Mouse (Mus musculus): ENCODE measurements around the gene Aldh1b1. TPM values are rescaled to one million over a fixed set of nuclear protein-coding genes. Genes with fewer than 3 reads are reported as not detected.
A peak's percentile ranks its signal among the peaks of the same experiment; 100 is the strongest.

Gene Aldh1b1
- total and polyA plus RNA-seq, 2 experiments, result 80.3 to 96.4 TPM

GRCm38 (mm10) chr4:45851640-45852051, 52.8 kb downstream of the Aldh1b1 start:
- peak overlapping the region; percentile 57 for H3K27ac ChIP-seq (replicated peaks; ENCODE audit: insufficient read depth, low read depth, low read length)
- 14% methylated on average over 3 of the region's 3 CpGs for WGBS
- H3K36me3 ChIP-seq (ENCODE audit: control insufficient read depth, insufficient read depth, low read length), result peaks cover 2% of the 10 kb centered on the region; the same call in 1 of the 2 replicates
- DNase-seq (ENCODE audit: extremely low read depth, low read depth, low spot score), result peak; percentile 98
- H3K9ac ChIP-seq (ENCODE audit: low read depth, low read length), result no peak overlapping the region
- peaks cover 35% of the 10 kb centered on the region for H3K4me1 ChIP-seq (ENCODE audit: control insufficient read depth, insufficient read depth, low read length)
- no peaks in the 10 kb centered on the region for H3K27me3 ChIP-seq (ENCODE audit: control insufficient read depth, insufficient read depth, low read length)
- H3K79me2 ChIP-seq (ENCODE audit: control insufficient read depth, insufficient read depth, low read length), result peaks cover 16% of the 10 kb centered on the region; the same call in 1 of the 2 replicates
- H3K4me3 ChIP-seq (ENCODE audit: insufficient read depth, low read depth, low read length), result no peak overlapping the region
- TF ChIP-seq CTCF (IDR thresholded peaks at IDR 0.05; ENCODE audit: low read depth, low read length), result no peak
- TF ChIP-seq POLR2A (IDR thresholded peaks at IDR 0.05; ENCODE audit: extremely low read depth, insufficient read depth, low read length), result no peak

- no peak overlapping the region for H3K9ac ChIP-seq (ENCODE audit: low read depth, low read length)
- H3K27ac ChIP-seq (replicated peaks; ENCODE audit: insufficient read depth, low read depth, low read length), result 0 out of 2 replicates have a peak overlapping the region, but pooled peaks have one; percentile 41
- H3K27me3 ChIP-seq (ENCODE audit: control insufficient read depth, insufficient read depth, low read length), result no peaks in the 10 kb centered on the region
- H3K4me3 ChIP-seq (ENCODE audit: insufficient read depth, low read depth, low read length), result no peak overlapping the region
- peaks cover 30% of the 10 kb centered on the region for H3K4me1 ChIP-seq (ENCODE audit: control insufficient read depth, insufficient read depth, low read length)
- 60% methylated on average over 15 of the region's 15 CpGs for WGBS
- no peak for TF ChIP-seq CTCF (IDR thresholded peaks at IDR 0.05; ENCODE audit: low read depth, low read length)
- no peak for TF ChIP-seq POLR2A (IDR thresholded peaks at IDR 0.05; ENCODE audit: extremely low read depth, insufficient read depth, low read length)
- peaks cover 16% of the 10 kb centered on the region; the same call in 1 of the 2 replicates for H3K79me2 ChIP-seq (ENCODE audit: control insufficient read depth, insufficient read depth, low read length)
- peak; percentile 20 for DNase-seq (ENCODE audit: extremely low read depth, low read depth, low spot score)
- peaks cover 10% of the 10 kb centered on the region for H3K36me3 ChIP-seq (ENCODE audit: control insufficient read depth, insufficient read depth, low read length)
These were observed 54.8 kb downstream of the Aldh1b1 start for GRCm38 (mm10) chr4:45853496-45854246.

Other genes starting within 250 kb of the Aldh1b1 start
- gene Igfbpl1, start 27.9 kb downstream of the Aldh1b1 start, total RNA-seq (2014; rRNA removed), result not detected in 2 replicates
- not detected in 2 replicates for gene Igfbpl1, start 27.9 kb downstream of the Aldh1b1 start, polyA plus RNA-seq (2012; rRNA removed)
- 86.7 and 103 TPM in 2 replicates for gene Stra6l, start 49.6 kb downstream of the Aldh1b1 start, total RNA-seq (2014; rRNA removed)
- gene Stra6l, start 49.6 kb downstream of the Aldh1b1 start, polyA plus RNA-seq (2012; rRNA removed), result 161 and 173 TPM in 2 replicates
- not detected in 2 replicates for gene Ccdc180, start 91.3 kb downstream of the Aldh1b1 start, total RNA-seq (2014; rRNA removed)
- gene Ccdc180, start 91.3 kb downstream of the Aldh1b1 start, polyA plus RNA-seq (2012; rRNA removed), result 0.02 TPM in 2 replicates
- gene Tdrd7, start 166.3 kb downstream of the Aldh1b1 start, total RNA-seq (2014; rRNA removed), result 27.0 and 27.8 TPM in 2 replicates
- 10.9 and 11.3 TPM in 2 replicates for gene Tdrd7, start 166.3 kb downstream of the Aldh1b1 start, polyA plus RNA-seq (2012; rRNA removed)
- 0.09 TPM in 1 of 2 replicates, not detected in the other for gene Tmod1, start 239.9 kb downstream of the Aldh1b1 start, total RNA-seq (2014; rRNA removed)
- gene Tmod1, start 239.9 kb downstream of the Aldh1b1 start, polyA plus RNA-seq (2012; rRNA removed), result 0.07 TPM in 1 of 2 replicates, not detected in the other

All from liver, adult 2 months (tissue).